Mouse (Mus musculus): ENCODE measurements around the gene Ptpn9. TPM values are rescaled to one million over a fixed set of nuclear protein-coding genes. Genes with fewer than 3 reads are reported as not detected.

Ptpn9 gene
- polyA plus RNA-seq, 1 experiment from 2014 or later = 30.9 TPM

- Histone ChIP-seq H3K4me3 (ENCODE audit: low read depth, low read length) (no peak overlapping the region), H3K9ac (ENCODE audit: low read length) (no peak overlapping the region), H3K27ac (ENCODE audit: low read depth, low read length) (no peak overlapping the region), H3K9me3 (ENCODE audit: control insufficient read depth, low read length) (no peaks in the 10 kb centered on the region), H3K4me1 (ENCODE audit: control insufficient read depth, insufficient read depth, low read length) (no peaks in the 10 kb centered on the region), H3K27me3 (ENCODE audit: control insufficient read depth, insufficient read depth, low read length) (no peaks in the 10 kb centered on the region), H3K36me3 (ENCODE audit: control insufficient read depth, insufficient read depth, low read length) (no peaks in the 10 kb centered on the region), H3K4me2 (no peak overlapping the region)
- 88% methylated on average over 4 of the region's 4 CpGs for WGBS
- no peak for ATAC-seq (ENCODE audit: low FRiP score)
- no peak for DNase-seq (ENCODE audit: low spot score, missing footprints)
Measured at GRCm38 (mm10) chr9:57003011-57003410, 8.3 kb downstream of the Ptpn9 start.

GRCm38 (mm10) chr9:57012393-57012792 is 17.7 kb downstream of the Ptpn9 start:
- 90% methylated on average over 1 of the region's 1 CpGs for WGBS
- no peak for DNase-seq (ENCODE audit: low spot score, missing footprints)
- Histone ChIP-seq H3K9me3 (ENCODE audit: control insufficient read depth, low read length) (no peaks in the 10 kb centered on the region), H3K4me3 (ENCODE audit: low read depth, low read length) (no peak overlapping the region), H3K27ac (ENCODE audit: low read depth, low read length) (no peak overlapping the region), H3K27me3 (ENCODE audit: control insufficient read depth, insufficient read depth, low read length) (no peaks in the 10 kb centered on the region), H3K4me1 (ENCODE audit: control insufficient read depth, insufficient read depth, low read length) (no peaks in the 10 kb centered on the region), H3K9ac (ENCODE audit: low read length) (no peak overlapping the region), H3K4me2 (no peak overlapping the region), H3K36me3 (ENCODE audit: control insufficient read depth, insufficient read depth, low read length) (no peaks in the 10 kb centered on the region)
- ATAC-seq (ENCODE audit: low FRiP score) = no peak

- no peak overlapping the region for H3K27ac ChIP-seq (ENCODE audit: low read depth, low read length)
- no peaks in the 10 kb centered on the region for H3K4me1 ChIP-seq (ENCODE audit: control insufficient read depth, insufficient read depth, low read length)
- H3K9me3 ChIP-seq (ENCODE audit: control insufficient read depth, low read length) = no peaks in the 10 kb centered on the region
- H3K27me3 ChIP-seq (ENCODE audit: control insufficient read depth, insufficient read depth, low read length) = no peaks in the 10 kb centered on the region
- no peak overlapping the region for H3K4me3 ChIP-seq (ENCODE audit: low read depth, low read length)
- no peak for ATAC-seq (ENCODE audit: low FRiP score)
- no peak overlapping the region for H3K9ac ChIP-seq (ENCODE audit: low read length)
- DNase-seq (ENCODE audit: low spot score, missing footprints) = no peak
- no peak overlapping the region for H3K4me2 ChIP-seq
- 95% methylated on average over 4 of the region's 4 CpGs for WGBS
- H3K36me3 ChIP-seq (ENCODE audit: control insufficient read depth, insufficient read depth, low read length) = no peaks in the 10 kb centered on the region
Measured at GRCm38 (mm10) chr9:57012895-57013294, 18.2 kb downstream of the Ptpn9 start.

- H3K27ac ChIP-seq (ENCODE audit: low read depth, low read length) = no peak overlapping the region
- ATAC-seq (ENCODE audit: low FRiP score) = no peak
Measured at GRCm38 (mm10) chr9:57013756-57014155, 19.0 kb downstream of the Ptpn9 start.

GRCm38 (mm10) chr9:57014766-57015165 is 20.0 kb downstream of the Ptpn9 start:
- DNase-seq (ENCODE audit: low spot score, missing footprints) (no peak), ATAC-seq (ENCODE audit: low FRiP score) (no peak)
- WGBS = 96% methylated on average over 1 of the region's 1 CpGs
- Histone ChIP-seq H3K4me2 (no peak overlapping the region), H3K9me3 (ENCODE audit: control insufficient read depth, low read length) (no peaks in the 10 kb centered on the region), H3K36me3 (ENCODE audit: control insufficient read depth, insufficient read depth, low read length) (no peaks in the 10 kb centered on the region), H3K4me1 (ENCODE audit: control insufficient read depth, insufficient read depth, low read length) (no peaks in the 10 kb centered on the region), H3K27me3 (ENCODE audit: control insufficient read depth, insufficient read depth, low read length) (no peaks in the 10 kb centered on the region), H3K27ac (ENCODE audit: low read depth, low read length) (no peak overlapping the region), H3K4me3 (ENCODE audit: low read depth, low read length) (no peak overlapping the region), H3K9ac (ENCODE audit: low read length) (no peak overlapping the region)

More at GRCm38 (mm10) chr9:57013756-57014155, 19.0 kb downstream of the Ptpn9 start:
- no peak overlapping the region for H3K9ac ChIP-seq (ENCODE audit: low read length)
- no peaks in the 10 kb centered on the region for H3K27me3 ChIP-seq (ENCODE audit: control insufficient read depth, insufficient read depth, low read length)
- no peak overlapping the region for H3K4me3 ChIP-seq (ENCODE audit: low read depth, low read length)
- DNase-seq (ENCODE audit: low spot score, missing footprints) = no peak
- no peaks in the 10 kb centered on the region for H3K9me3 ChIP-seq (ENCODE audit: control insufficient read depth, low read length)
- H3K36me3 ChIP-seq (ENCODE audit: control insufficient read depth, insufficient read depth, low read length) = no peaks in the 10 kb centered on the region
- H3K4me2 ChIP-seq = no peak overlapping the region
- 92% methylated on average over 1 of the region's 1 CpGs for WGBS
- no peaks in the 10 kb centered on the region for H3K4me1 ChIP-seq (ENCODE audit: control insufficient read depth, insufficient read depth, low read length)

GRCm38 (mm10) chr9:57017631-57018030 is 22.9 kb downstream of the Ptpn9 start:
- no peak for ATAC-seq (ENCODE audit: low FRiP score)
- no peak for DNase-seq (ENCODE audit: low spot score, missing footprints)
- H3K27ac ChIP-seq (ENCODE audit: low read depth, low read length) = no peak overlapping the region
- H3K9ac ChIP-seq (ENCODE audit: low read length) = no peak overlapping the region
- H3K27me3 ChIP-seq (ENCODE audit: control insufficient read depth, insufficient read depth, low read length) = no peaks in the 10 kb centered on the region
- no peaks in the 10 kb centered on the region for H3K36me3 ChIP-seq (ENCODE audit: control insufficient read depth, insufficient read depth, low read length)
- 82% methylated on average over 1 of the region's 1 CpGs for WGBS
- no peaks in the 10 kb centered on the region for H3K4me1 ChIP-seq (ENCODE audit: control insufficient read depth, insufficient read depth, low read length)
- no peak overlapping the region for H3K4me2 ChIP-seq
- H3K9me3 ChIP-seq (ENCODE audit: control insufficient read depth, low read length) = no peaks in the 10 kb centered on the region
- no peak overlapping the region for H3K4me3 ChIP-seq (ENCODE audit: low read depth, low read length)

GRCm38 (mm10) chr9:57031756-57032155 is 37.0 kb downstream of the Ptpn9 start:
- WGBS = 89% methylated on average over 1 of the region's 1 CpGs
- no peaks in the 10 kb centered on the region for H3K9me3 ChIP-seq (ENCODE audit: control insufficient read depth, low read length)
- no peak overlapping the region for H3K27ac ChIP-seq (ENCODE audit: low read depth, low read length)
- H3K27me3 ChIP-seq (ENCODE audit: control insufficient read depth, insufficient read depth, low read length) = no peaks in the 10 kb centered on the region
- H3K4me2 ChIP-seq = no peak overlapping the region
- no peak overlapping the region for H3K9ac ChIP-seq (ENCODE audit: low read length)
- DNase-seq (ENCODE audit: low spot score, missing footprints) (no peak), ATAC-seq (ENCODE audit: low FRiP score) (no peak)
- no peaks in the 10 kb centered on the region for H3K4me1 ChIP-seq (ENCODE audit: control insufficient read depth, insufficient read depth, low read length)
- H3K36me3 ChIP-seq (ENCODE audit: control insufficient read depth, insufficient read depth, low read length) = peaks cover 10% of the 10 kb centered on the region
- H3K4me3 ChIP-seq (ENCODE audit: low read depth, low read length) = no peak overlapping the region

GRCm38 (mm10) chr9:57056237-57056636 is 61.5 kb downstream of the Ptpn9 start:
- DNase-seq (ENCODE audit: low spot score, missing footprints) = peak; percentile 87
- H3K4me3 ChIP-seq (ENCODE audit: low read depth, low read length) = no peak overlapping the region
- no peak for ATAC-seq (ENCODE audit: low FRiP score)
- H3K9ac ChIP-seq (ENCODE audit: low read length) = no peak overlapping the region
- H3K4me1 ChIP-seq (ENCODE audit: control insufficient read depth, insufficient read depth, low read length) = no peaks in the 10 kb centered on the region
- H3K36me3 ChIP-seq (ENCODE audit: control insufficient read depth, insufficient read depth, low read length) = peaks cover 5% of the 10 kb centered on the region; the same call in 1 of the 2 replicates
- no peak overlapping the region for H3K27ac ChIP-seq (ENCODE audit: low read depth, low read length)
- no peaks in the 10 kb centered on the region for H3K9me3 ChIP-seq (ENCODE audit: control insufficient read depth, low read length)
- no peak overlapping the region for H3K4me2 ChIP-seq
- H3K27me3 ChIP-seq (ENCODE audit: control insufficient read depth, insufficient read depth, low read length) = no peaks in the 10 kb centered on the region
- WGBS = 100% methylated on average over 1 of the region's 1 CpGs

- H3K4me1 ChIP-seq (ENCODE audit: control insufficient read depth, insufficient read depth, low read length) = no peaks in the 10 kb centered on the region
- WGBS = 92% methylated on average over 2 of the region's 2 CpGs
- no peaks in the 10 kb centered on the region for H3K27me3 ChIP-seq (ENCODE audit: control insufficient read depth, insufficient read depth, low read length)
- no peaks in the 10 kb centered on the region for H3K9me3 ChIP-seq (ENCODE audit: control insufficient read depth, low read length)
- no peak for DNase-seq (ENCODE audit: low spot score, missing footprints)
- no peak overlapping the region for H3K27ac ChIP-seq (ENCODE audit: low read depth, low read length)
- H3K9ac ChIP-seq (ENCODE audit: low read length) = no peak overlapping the region
- H3K4me3 ChIP-seq (ENCODE audit: low read depth, low read length) = no peak overlapping the region
- ATAC-seq (ENCODE audit: low FRiP score) = no peak
- H3K4me2 ChIP-seq = no peak overlapping the region
- 0 out of 2 replicates have a peak, but pooled peaks cover 3% of the 10 kb centered on the region for H3K36me3 ChIP-seq (ENCODE audit: control insufficient read depth, insufficient read depth, low read length)
Measured at GRCm38 (mm10) chr9:57064164-57064563, 69.4 kb downstream of the Ptpn9 start.

GRCm38 (mm10) chr9:57068266-57068665 is 73.5 kb downstream of the Ptpn9 start:
- WGBS = 77% methylated on average over 3 of the region's 3 CpGs
- no peak for ATAC-seq (ENCODE audit: low FRiP score)

More at GRCm38 (mm10) chr9:57068266-57068665, 73.5 kb downstream of the Ptpn9 start:
- no peaks in the 10 kb centered on the region; the same call in 1 of the 2 replicates for H3K4me1 ChIP-seq (ENCODE audit: control insufficient read depth, insufficient read depth, low read length)
- DNase-seq (ENCODE audit: low spot score, missing footprints) = no peak
- no peak overlapping the region for H3K9ac ChIP-seq (ENCODE audit: low read length)
- no peak overlapping the region for H3K4me3 ChIP-seq (ENCODE audit: low read depth, low read length)
- H3K27ac ChIP-seq (ENCODE audit: low read depth, low read length) = no peak overlapping the region
- H3K9me3 ChIP-seq (ENCODE audit: control insufficient read depth, low read length) = no peaks in the 10 kb centered on the region
- H3K36me3 ChIP-seq (ENCODE audit: control insufficient read depth, insufficient read depth, low read length) = no peaks in the 10 kb centered on the region
- no peak overlapping the region for H3K4me2 ChIP-seq
- H3K27me3 ChIP-seq (ENCODE audit: control insufficient read depth, insufficient read depth, low read length) = no peaks in the 10 kb centered on the region

Measured in midbrain, embryonic 11.5 days (tissue).